Mouse (Mus musculus) thymus, adult 2 months (tissue): Measurements from ENCODE around the gene Smarcb1.

Experiments used
- CTCF ChIP-seq: fragments of 200-500 bp; IDR thresholded peaks from 2 replicates; pipeline ENCODE4 v1.5.1; 2012; ENCODE audit warnings: mild to moderate bottlenecking, control low read depth, low read length, moderate library complexity, borderline replicate concordance; ENCODE audit not compliant: control insufficient read depth, poor library complexity, insufficient read depth; ENCODE audit errors: extremely low read depth
- POLR2A ChIP-seq: fragments of 200-500 bp; IDR thresholded peaks from 2 replicates; pipeline ENCODE4 v1.6.1; 2012; ENCODE audit warnings: mild to moderate bottlenecking, low read length, control low read depth, moderate library complexity; ENCODE audit not compliant: control insufficient read depth, poor library complexity, insufficient read depth; ENCODE audit errors: extremely low read depth

DNA sequence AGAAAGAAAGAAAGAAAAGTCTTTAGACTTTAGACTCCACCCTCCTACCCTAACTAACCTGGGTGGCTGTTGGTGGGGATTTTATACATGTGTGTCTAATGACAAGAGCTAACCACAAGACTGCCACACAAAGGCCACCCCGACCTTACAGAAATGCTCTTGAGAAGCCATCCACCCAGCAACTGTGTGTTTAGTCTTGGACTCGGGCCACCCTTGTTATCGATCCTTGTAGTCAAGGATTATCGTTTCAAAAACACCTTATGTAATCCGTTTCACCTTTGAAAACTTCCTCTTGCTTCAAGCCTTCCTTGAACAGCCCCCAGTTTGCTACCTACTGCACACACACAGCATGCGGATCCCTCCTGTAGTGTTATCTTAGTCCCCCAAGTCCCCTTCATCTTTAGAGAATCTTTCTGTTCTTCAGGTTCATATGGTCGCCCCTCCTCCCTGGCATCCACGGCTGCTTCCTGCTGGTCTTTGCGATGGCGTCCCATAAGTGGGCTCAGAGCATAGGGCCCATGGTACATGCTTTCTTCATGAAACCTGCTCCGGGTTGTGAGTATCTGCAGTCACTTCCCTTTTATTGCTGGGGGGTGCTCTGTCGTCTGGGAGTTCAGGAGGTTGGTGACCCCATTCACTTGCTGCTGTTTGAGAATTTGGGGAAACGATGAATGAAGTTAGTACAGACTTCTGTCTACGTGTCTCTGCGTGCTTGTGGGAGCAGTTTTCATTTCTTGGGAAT is 21.5 kb upstream of the Smarcb1 start, which contains the start of gene Vpreb3:
- TF ChIP-seq CTCF (no peak), POLR2A (no peak)
